Mouse (Mus musculus): ENCODE results near the gene Egln1. TPM values are rescaled to one million over a fixed set of nuclear protein-coding genes. Genes with fewer than 3 reads are reported as not detected.

The Egln1 gene
- polyA plus RNA-seq, 1 experiment from 2014 or later: 11.0 TPM

DNA sequence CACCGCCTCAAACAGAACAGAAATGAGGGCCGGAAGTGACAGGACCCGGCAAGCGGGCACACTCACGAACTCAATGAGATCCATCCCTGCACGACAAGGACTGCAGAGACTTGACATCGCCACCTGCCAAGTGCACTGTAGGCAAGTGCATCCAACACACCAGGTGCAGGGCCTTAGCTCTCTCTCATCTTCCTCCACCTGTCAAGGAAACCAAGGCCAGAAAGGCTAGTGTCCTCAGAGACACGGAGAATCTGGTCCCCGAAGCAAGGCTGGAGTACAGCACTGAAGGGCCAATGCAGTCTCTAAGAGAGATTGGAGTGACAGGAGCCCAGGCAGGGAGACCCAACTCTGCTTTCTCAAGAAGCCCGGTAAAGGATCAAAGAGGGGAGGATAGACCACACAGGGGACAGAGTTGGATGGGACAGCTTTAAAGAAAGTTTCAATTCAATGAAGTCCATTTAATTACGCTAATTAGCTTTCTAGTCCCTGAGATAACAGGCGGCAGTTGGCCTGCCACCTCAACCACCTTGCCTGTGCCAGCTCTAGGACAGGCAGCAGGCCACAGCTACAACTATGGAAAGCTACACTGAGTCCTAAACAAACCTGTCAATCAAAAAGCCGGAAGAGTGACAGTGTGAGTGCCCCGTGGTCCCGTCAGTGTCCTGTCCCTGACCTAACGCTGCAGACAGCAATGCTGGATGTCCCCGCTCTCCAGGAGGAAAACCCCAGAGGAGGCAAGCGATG is 31.2 kb downstream of the Egln1 start:
- Histone ChIP-seq H3K4me1 (ENCODE audit: control insufficient read depth, insufficient read depth, low read length) (peaks cover 18% of the 10 kb centered on the region), H3K9me3 (ENCODE audit: control insufficient read depth, low read length) (no peaks in the 10 kb centered on the region), H3K9ac (ENCODE audit: low read depth, low read length) (no peak overlapping the region), H3K27ac (ENCODE audit: low read length) (no peak overlapping the region), H3K36me3 (ENCODE audit: control insufficient read depth, insufficient read depth, low read length) (peaks cover 17% of the 10 kb centered on the region), H3K27me3 (replicated peaks; ENCODE audit: control insufficient read depth, insufficient read depth, low read length) (no peaks in the 10 kb centered on the region), H3K4me3 (ENCODE audit: low read length) (no peak overlapping the region), H3K4me2 (ENCODE audit: low read depth, low read length) (no peak overlapping the region)
- ATAC-seq: no peak
- 84% methylated on average over 18 of the region's 18 CpGs for WGBS

DNA sequence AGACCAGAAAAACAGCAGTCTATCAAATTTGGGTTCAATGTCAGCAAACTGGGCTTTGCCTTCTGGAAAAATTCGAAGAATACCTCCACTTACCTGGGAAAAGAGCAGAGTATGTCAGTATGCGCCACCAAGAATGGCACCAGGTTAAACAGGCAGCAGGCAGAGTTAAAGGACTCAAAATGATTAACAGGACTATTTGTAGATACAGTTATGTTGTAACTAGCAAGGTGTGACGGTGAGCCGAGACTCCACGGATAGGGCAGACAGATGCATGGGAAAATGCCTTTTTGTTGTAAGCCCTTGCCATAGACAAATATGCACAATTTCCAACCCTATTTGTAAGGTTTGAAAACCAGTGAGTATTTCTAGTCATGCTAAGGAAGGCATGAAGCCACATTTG is 35.1 kb downstream of the Egln1 start:
- Histone ChIP-seq H3K4me3 (ENCODE audit: low read length) (no peak overlapping the region), H3K4me1 (ENCODE audit: control insufficient read depth, insufficient read depth, low read length) (no peaks in the 10 kb centered on the region), H3K27me3 (replicated peaks; ENCODE audit: control insufficient read depth, insufficient read depth, low read length) (no peaks in the 10 kb centered on the region), H3K27ac (ENCODE audit: low read length) (no peak overlapping the region), H3K4me2 (ENCODE audit: low read depth, low read length) (no peak overlapping the region), H3K36me3 (ENCODE audit: control insufficient read depth, insufficient read depth, low read length) (peaks cover 26% of the 10 kb centered on the region), H3K9ac (ENCODE audit: low read depth, low read length) (no peak overlapping the region), H3K9me3 (ENCODE audit: control insufficient read depth, low read length) (no peaks in the 10 kb centered on the region)
- 99% methylated on average over 5 of the region's 5 CpGs for WGBS
- ATAC-seq: no peak

DNA sequence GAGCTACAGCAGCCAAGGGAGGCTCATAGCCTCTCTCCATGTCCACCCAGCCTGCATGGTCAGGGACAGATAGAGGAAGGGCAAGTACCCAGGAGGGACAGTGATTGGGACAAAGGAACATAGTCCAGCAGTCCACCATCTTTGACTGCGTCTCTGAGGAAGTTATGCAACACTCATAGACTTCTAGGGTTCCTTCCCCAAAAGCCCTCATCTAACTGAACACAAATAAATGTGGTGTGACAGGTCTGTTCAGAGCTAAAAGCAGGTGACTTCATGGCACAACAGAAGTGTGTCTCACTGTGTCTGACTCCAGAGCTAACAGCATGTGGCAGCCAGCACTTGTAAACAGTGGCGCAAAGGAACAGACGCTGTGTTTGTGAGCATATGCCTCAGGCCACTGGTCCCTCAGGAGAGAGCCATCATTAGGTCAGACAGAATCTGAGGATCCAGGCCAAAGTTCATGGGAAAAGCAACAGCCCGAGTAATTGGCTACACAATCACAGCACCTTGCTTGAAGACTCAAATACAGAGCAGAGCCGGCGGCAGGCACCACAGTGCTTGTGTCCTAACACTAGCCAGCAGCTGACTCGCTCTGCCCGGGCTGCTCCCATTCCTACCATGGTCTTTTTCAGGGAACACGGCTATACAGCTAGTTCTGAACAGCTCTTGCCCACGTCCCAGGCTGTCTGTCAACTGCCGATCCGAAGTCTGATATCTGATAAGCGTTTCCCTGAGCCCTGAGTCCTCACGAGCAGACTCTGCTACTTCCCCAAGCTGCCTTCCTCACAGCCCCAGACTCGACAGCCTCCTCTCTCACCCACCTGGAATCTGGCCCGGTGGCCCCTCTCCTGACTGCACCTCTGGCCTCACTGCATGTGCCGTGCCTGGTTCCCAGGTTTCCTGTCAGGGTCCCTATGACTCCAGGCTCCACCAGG is 36.9 kb downstream of the Egln1 start:
- H3K4me2 ChIP-seq (ENCODE audit: low read depth, low read length): no peak overlapping the region
- no peak overlapping the region for H3K27ac ChIP-seq (ENCODE audit: low read length)
- H3K36me3 ChIP-seq (ENCODE audit: control insufficient read depth, insufficient read depth, low read length): peaks cover 35% of the 10 kb centered on the region
- H3K9ac ChIP-seq (ENCODE audit: low read depth, low read length): no peak overlapping the region
- no peaks in the 10 kb centered on the region for H3K9me3 ChIP-seq (ENCODE audit: control insufficient read depth, low read length)
- no peaks in the 10 kb centered on the region for H3K27me3 ChIP-seq (replicated peaks; ENCODE audit: control insufficient read depth, insufficient read depth, low read length)
- 75% methylated on average over 17 of the region's 17 CpGs for WGBS
- ATAC-seq: no peak
- H3K4me1 ChIP-seq (ENCODE audit: control insufficient read depth, insufficient read depth, low read length): no peaks in the 10 kb centered on the region
- H3K4me3 ChIP-seq (ENCODE audit: low read length): no peak overlapping the region

DNA sequence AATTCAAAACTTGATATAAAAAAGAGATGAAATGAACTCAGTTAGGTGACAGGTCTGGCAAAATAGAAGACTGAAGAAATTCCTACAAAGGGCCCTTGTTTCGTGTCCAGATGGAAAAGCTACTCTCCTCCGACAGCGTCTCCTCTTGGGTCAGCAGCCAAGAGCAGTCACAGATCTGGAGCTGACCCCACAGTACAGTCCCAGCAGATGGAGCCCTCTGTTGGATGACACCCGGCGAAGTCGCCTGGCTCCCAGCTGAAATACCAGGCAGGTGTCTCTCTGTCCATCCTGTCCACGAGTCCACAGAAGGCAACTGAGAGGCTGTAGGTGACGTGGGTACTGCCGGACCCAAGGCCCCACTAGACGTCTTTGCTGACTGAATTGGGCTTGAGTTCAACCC is 38.8 kb downstream of the Egln1 start:
- ATAC-seq: no peak
- Histone ChIP-seq H3K27ac (ENCODE audit: low read length) (no peak overlapping the region), H3K36me3 (ENCODE audit: control insufficient read depth, insufficient read depth, low read length) (peaks cover 39% of the 10 kb centered on the region), H3K27me3 (replicated peaks; ENCODE audit: control insufficient read depth, insufficient read depth, low read length) (no peaks in the 10 kb centered on the region), H3K4me2 (ENCODE audit: low read depth, low read length) (no peak overlapping the region), H3K4me3 (ENCODE audit: low read length) (no peak overlapping the region), H3K4me1 (ENCODE audit: control insufficient read depth, insufficient read depth, low read length) (no peaks in the 10 kb centered on the region), H3K9ac (ENCODE audit: low read depth, low read length) (no peak overlapping the region), H3K9me3 (ENCODE audit: control insufficient read depth, low read length) (no peaks in the 10 kb centered on the region)
- WGBS: 84% methylated on average over 10 of the region's 10 CpGs

DNA sequence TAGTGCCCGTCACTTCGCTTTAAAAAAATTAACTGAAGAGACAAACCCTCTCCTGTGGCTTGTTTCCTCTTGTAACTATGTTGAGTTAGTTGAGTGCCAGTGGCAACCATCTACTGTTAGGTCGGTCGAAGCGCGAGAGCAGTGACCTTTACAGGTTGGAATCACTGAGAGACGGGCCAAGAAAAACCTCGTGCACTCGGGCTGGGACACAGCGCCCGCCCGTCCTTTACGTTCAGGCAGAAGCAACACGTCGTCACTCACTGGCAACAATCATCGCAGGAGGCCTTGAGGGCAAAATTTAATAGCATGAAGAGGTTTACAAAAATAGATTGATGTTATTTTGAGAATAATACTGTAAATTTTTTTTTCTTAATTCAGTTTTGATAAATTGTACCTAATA is 39.2 kb downstream of the Egln1 start:
- H3K27ac ChIP-seq (ENCODE audit: low read length): no peak overlapping the region
- no peak overlapping the region for H3K4me3 ChIP-seq (ENCODE audit: low read length)
- 92% methylated on average over 16 of the region's 16 CpGs for WGBS
- no peak for ATAC-seq
- H3K4me1 ChIP-seq (ENCODE audit: control insufficient read depth, insufficient read depth, low read length): no peaks in the 10 kb centered on the region
- H3K36me3 ChIP-seq (ENCODE audit: control insufficient read depth, insufficient read depth, low read length): peaks cover 35% of the 10 kb centered on the region
- no peaks in the 10 kb centered on the region for H3K9me3 ChIP-seq (ENCODE audit: control insufficient read depth, low read length)
- no peaks in the 10 kb centered on the region for H3K27me3 ChIP-seq (replicated peaks; ENCODE audit: control insufficient read depth, insufficient read depth, low read length)
- no peak overlapping the region for H3K9ac ChIP-seq (ENCODE audit: low read depth, low read length)
- no peak overlapping the region for H3K4me2 ChIP-seq (ENCODE audit: low read depth, low read length)

DNA sequence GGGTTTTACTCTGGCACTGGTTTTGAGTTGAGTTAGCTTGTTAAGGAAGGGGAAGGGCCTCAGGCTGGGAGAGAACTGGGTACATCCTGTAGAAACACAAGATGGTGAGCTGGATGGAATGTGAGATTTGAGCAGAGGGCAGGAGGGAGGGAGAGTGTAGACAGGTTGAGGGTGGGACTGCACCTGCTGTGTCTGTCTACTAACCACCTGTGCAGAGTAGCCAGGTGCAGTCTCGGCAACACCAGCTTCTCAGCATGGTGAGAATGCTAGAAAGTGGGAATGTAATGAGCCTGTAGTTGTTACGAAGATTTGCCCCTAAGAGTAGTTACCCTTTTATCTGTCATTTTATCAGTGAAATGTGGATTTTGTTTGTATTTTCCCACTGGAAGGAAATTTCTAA is 43.6 kb downstream of the Egln1 start:
- 89% methylated on average over 2 of the region's 2 CpGs for WGBS
- H3K27me3 ChIP-seq (replicated peaks; ENCODE audit: control insufficient read depth, insufficient read depth, low read length): no peaks in the 10 kb centered on the region
- no peak overlapping the region for H3K27ac ChIP-seq (ENCODE audit: low read length)
- no peaks in the 10 kb centered on the region for H3K4me1 ChIP-seq (ENCODE audit: control insufficient read depth, insufficient read depth, low read length)
- no peak overlapping the region for H3K4me3 ChIP-seq (ENCODE audit: low read length)
- no peaks in the 10 kb centered on the region for H3K9me3 ChIP-seq (ENCODE audit: control insufficient read depth, low read length)
- H3K36me3 ChIP-seq (ENCODE audit: control insufficient read depth, insufficient read depth, low read length): peaks cover 29% of the 10 kb centered on the region
- no peak overlapping the region for H3K9ac ChIP-seq (ENCODE audit: low read depth, low read length)
- ATAC-seq: no peak
- H3K4me2 ChIP-seq (ENCODE audit: low read depth, low read length): no peak overlapping the region

DNA sequence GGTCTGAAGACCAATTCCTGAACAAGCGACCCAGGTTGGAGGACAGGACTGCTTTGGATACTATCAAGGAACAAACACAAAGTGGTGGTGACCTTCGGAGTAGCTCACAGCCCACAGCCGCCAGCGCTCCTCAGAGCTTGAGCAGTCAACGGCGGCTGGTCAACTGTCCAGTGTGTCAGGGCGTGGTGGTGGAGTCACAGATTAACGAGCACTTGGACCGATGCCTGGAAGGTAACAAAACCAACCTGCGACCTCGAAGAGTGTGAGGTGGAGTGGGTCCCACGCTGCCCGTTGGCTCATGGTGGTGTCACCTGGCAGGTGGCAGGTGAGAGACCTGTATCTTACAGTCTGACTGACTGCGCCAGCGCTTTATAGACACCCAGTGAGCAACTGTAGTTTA is 45.9 kb downstream of the Egln1 start:
- Histone ChIP-seq H3K4me1 (ENCODE audit: control insufficient read depth, insufficient read depth, low read length) (peaks cover 6% of the 10 kb centered on the region), H3K9ac (ENCODE audit: low read depth, low read length) (no peak overlapping the region), H3K27ac (ENCODE audit: low read length) (no peak overlapping the region), H3K4me2 (ENCODE audit: low read depth, low read length) (no peak overlapping the region), H3K4me3 (ENCODE audit: low read length) (no peak overlapping the region), H3K9me3 (ENCODE audit: control insufficient read depth, low read length) (no peaks in the 10 kb centered on the region), H3K27me3 (replicated peaks; ENCODE audit: control insufficient read depth, insufficient read depth, low read length) (no peaks in the 10 kb centered on the region), H3K36me3 (ENCODE audit: control insufficient read depth, insufficient read depth, low read length) (peaks cover 23% of the 10 kb centered on the region)
- no peak for ATAC-seq
- 92% methylated on average over 15 of the region's 15 CpGs for WGBS

DNA sequence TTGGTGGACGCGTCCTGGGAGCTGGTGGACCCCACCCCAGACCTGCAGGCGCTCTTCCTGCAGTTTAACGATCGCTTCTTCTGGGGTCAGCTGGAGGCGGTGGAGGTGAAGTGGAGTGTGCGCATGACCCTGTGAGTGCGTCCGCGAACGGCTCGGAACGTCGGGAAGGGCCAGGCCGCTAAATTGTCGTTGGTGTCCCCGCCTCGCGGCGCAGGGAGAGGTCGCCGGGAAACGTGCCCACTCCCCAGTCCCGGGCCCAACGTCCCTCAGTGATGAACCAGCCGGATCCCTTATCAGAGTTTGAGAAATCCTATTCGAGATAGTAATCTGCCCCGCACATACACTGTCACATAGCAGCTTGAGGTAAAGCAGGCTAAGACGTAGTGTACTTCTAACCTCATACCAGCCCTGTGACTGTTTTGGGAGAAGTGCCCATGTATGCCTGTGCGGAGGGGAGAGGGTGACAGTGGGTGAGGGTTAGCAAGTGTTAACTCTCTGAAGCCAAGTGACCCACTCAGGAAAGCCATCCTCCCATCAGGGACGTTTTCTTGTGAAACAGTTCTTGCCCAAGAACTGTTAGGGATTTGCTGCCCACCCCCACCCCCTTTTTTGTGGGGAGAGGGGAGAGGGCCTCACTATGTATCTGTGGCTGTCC is 50.7 kb downstream of the Egln1 start:
- peak overlapping the region; percentile 97 for H3K4me3 ChIP-seq (ENCODE audit: low read length)
- no peak; the same call in 1 of the 2 replicates for ATAC-seq
- H3K36me3 ChIP-seq (ENCODE audit: control insufficient read depth, insufficient read depth, low read length): peaks cover 15% of the 10 kb centered on the region
- peak overlapping the region; percentile 50; the same call in 1 of the 2 replicates for H3K27ac ChIP-seq (ENCODE audit: low read length)
- H3K9ac ChIP-seq (ENCODE audit: low read depth, low read length): peak overlapping the region; percentile 88
- H3K4me2 ChIP-seq (ENCODE audit: low read depth, low read length): peak overlapping the region; percentile 66
- peaks cover 19% of the 10 kb centered on the region for H3K4me1 ChIP-seq (ENCODE audit: control insufficient read depth, insufficient read depth, low read length)
- WGBS: 3% methylated on average over 31 of the region's 31 CpGs
- H3K27me3 ChIP-seq (replicated peaks; ENCODE audit: control insufficient read depth, insufficient read depth, low read length): no peaks in the 10 kb centered on the region
- no peaks in the 10 kb centered on the region for H3K9me3 ChIP-seq (ENCODE audit: control insufficient read depth, low read length)

All from intestine, embryonic 16.5 days (tissue).